Mouse (Mus musculus) monocyte, adult 2 months (primary cell): ENCODE data around the gene Cfl1.

Experiments
- DNase-seq, 2 experiments: peaks; one replicate each; pipeline ENCODE4 v3.0.0; 2022; ENCODE audit warnings: low spot score in 2 of 2, low read depth in 1 of 2

Cfl1 gene

DNA sequence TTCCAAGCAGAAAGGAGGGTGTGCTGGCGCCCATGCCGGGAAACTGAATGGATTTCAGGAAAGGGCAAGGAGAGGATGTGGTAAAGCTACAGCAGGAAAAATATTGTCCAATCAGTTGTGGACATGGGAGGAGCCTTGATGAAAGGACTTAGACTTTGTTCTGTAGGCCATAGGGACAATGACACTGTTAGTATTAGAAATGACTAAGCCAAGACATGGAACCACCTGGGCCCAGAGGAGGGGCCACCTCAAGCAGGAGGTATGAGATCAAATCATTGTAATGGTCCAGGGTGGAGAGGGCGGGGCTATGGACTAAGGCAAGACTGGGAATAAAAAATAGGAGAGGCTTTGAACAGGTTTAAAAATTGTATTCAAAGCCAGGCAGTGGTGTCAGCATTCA lies 28.5 kb downstream of the Cfl1 start:
- no peak for DNase-seq

DNA sequence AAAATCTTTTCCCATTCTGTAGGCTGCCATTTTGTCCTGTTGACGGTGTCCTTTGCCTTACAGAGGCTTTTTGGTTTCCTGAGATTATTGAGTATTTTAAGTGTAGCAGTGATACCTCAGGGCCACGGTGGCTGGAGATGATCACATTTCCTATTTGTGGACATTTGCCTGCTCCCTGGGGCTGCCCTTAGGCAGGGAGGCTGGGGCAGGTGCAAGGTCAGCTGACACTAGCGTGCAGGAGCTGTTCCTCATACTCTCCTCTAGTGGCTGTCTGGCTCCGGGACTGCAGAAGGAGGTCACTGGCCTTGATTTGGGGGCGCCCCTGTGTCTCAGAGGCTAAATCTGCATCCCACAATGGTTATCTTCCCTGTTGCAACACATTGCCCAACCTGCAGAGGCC lies 34.9 kb downstream of the Cfl1 start:
- DNase-seq, result no peak

DNA sequence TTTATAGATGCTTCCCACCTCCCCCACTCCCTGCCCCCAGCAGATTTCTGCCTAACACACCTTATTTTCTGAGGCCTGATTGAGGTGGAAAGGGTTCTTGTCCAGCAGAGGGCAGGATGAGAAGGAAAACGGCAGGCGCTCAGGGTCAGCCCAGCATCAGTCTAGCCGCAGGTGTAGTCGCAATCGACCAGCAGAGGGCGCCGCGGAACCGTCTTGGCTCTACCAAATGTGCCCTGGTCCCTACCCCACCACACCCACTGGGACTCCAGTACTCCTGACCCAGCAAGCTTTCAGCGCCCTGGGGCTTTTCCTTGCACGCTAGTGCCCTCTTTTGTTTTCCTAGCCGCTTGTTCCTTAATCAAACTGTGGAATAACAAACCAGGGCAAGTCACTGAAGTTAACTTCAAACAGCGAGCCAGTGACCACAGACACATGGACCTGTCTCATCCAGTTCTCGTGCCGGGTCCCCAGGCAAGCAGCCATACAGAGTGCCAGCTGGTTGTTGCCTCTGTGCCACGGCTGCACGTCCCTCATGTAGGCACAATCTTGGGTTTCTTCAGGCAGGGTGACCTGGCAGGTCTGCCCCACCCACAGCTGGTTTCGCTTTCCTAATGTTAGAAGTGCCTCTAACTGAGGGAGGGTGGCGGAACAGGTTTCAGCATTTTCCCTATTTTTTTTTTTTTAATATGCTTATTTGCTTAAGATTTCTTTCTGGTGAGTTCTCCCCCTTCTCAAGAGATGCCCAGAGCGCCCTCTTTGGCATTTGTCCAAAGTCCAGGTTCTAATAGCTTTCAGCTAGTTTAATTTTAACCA lies 39.3 kb downstream of the Cfl1 start:
- DNase-seq, result peak; percentile 86 to 91

DNA sequence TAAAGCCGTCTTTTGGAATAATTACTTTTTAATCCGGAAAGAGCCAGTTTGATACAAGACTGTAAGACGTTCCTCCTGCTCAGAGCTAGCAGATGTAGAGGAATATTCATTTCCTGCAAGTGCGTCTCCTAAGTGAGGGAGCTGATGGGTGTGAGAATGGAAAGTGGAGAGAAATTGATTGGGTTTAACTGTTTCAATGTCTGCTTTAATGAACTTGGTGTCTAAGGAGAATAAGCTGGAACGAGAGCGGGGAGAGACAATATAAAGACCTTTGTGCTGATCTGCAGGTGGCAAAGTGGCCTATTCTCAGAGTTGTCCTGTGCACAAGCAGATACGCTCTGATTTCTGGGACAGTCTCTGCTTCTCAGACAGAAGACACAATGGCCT lies 39.9 kb downstream of the Cfl1 start:
- no peak for DNase-seq

- DNase-seq, result no peak
Observed at GRCm38 (mm10) chr19:5532520-5532919, 42.3 kb downstream of the Cfl1 start.

GRCm38 (mm10) chr19:5538786-5539185 lies 48.5 kb downstream of the Cfl1 start:
- no peak for DNase-seq

GRCm38 (mm10) chr19:5543362-5543761 lies 53.1 kb downstream of the Cfl1 start:
- no peak for DNase-seq

- DNase-seq, result no peak
Observed at GRCm38 (mm10) chr19:5544031-5544430, 53.8 kb downstream of the Cfl1 start.
